Comparison of ENCODE assay signal across 34 mouse cellular contexts in genomic region chr15:11927742-11928141, GRCm38 (mm10). TPM values are rescaled to one million over a fixed set of nuclear protein-coding genes. Genes with fewer than 3 reads are reported as not detected.
"Had no signal": no experiment of that assay in that cellular context is flagged by ENCODE, and none has a peak within 500 bp of the region (broad histone marks: within the 10 kb centered on the region; RNA-seq: fewer than 3 reads in every experiment).

No protein-coding gene starts in this region.

- ATAC-seq: hindbrain, embryonic 16.5 days; hindbrain, postnatal 0 days; inflammation-experienced regulatory T-cells, adult 6 months; intestine, embryonic 15.5 days; intestine, embryonic 16.5 days had no signal

- H3K9ac ChIP-seq: heart, embryonic 12.5 days; heart, embryonic 13.5 days; heart, embryonic 15.5 days; hindbrain, embryonic 12.5 days; hindbrain, embryonic 13.5 days; hindbrain, embryonic 14.5 days; hindbrain, embryonic 15.5 days; intestine, embryonic 15.5 days; kidney, embryonic 15.5 days had no signal

- H3K27ac ChIP-seq: heart, embryonic 13.5 days; heart, embryonic 15.5 days; hindbrain, embryonic 10.5 days; hindbrain, embryonic 12.5 days; hindbrain, embryonic 13.5 days; hindbrain, embryonic 14.5 days; hindbrain, embryonic 15.5 days; hindbrain, postnatal 0 days; intestine, embryonic 15.5 days; kidney, embryonic 15.5 days; kidney, postnatal 0 days; layer of hippocampus, adult 2 months; left cerebral cortex, adult 2 months had no signal

- DNase-seq: heart, postnatal 10 days; heart, postnatal 14 days; heart, postnatal 36 days; heart, postnatal 4 days; kidney, adult 11 months; kidney, adult 18-20 months; kidney, adult 2 months; kidney, adult 8-10 months; kidney, adult 9 months; kidney, postnatal 10 days; kidney, postnatal 14 days; kidney, postnatal 25 days; kidney, postnatal 36 days; kidney, postnatal 4 days; layer of hippocampus, adult 9-11 months; layer of hippocampus, postnatal 36 days had no signal

- H3K36me3 ChIP-seq: heart, embryonic 12.5 days; heart, embryonic 13.5 days; heart, embryonic 15.5 days; hindbrain, embryonic 10.5 days; hindbrain, embryonic 12.5 days; hindbrain, embryonic 13.5 days; hindbrain, embryonic 15.5 days; intestine, embryonic 15.5 days; kidney, embryonic 15.5 days had no signal

- H3K4me2 ChIP-seq: heart, embryonic 12.5 days; heart, embryonic 13.5 days; heart, embryonic 15.5 days; hindbrain, embryonic 12.5 days; hindbrain, embryonic 13.5 days; hindbrain, embryonic 14.5 days; hindbrain, embryonic 15.5 days; intestine, embryonic 15.5 days; kidney, embryonic 15.5 days had no signal

- H3K4me1 ChIP-seq: heart, embryonic 12.5 days; heart, embryonic 13.5 days; heart, embryonic 15.5 days; hindbrain, embryonic 10.5 days; hindbrain, embryonic 12.5 days; hindbrain, embryonic 13.5 days; hindbrain, embryonic 15.5 days; intestine, embryonic 15.5 days; kidney, embryonic 15.5 days had no signal

- H3K4me3 ChIP-seq: heart, embryonic 12.5 days; heart, embryonic 13.5 days; heart, embryonic 15.5 days; hindbrain, embryonic 10.5 days; hindbrain, embryonic 12.5 days; hindbrain, embryonic 13.5 days; hindbrain, embryonic 15.5 days; intestine, embryonic 15.5 days; kidney, embryonic 15.5 days; layer of hippocampus, adult 2 months; left cerebral cortex, adult 2 months had no signal

- H3K27me3 ChIP-seq: heart, embryonic 12.5 days; heart, embryonic 13.5 days; heart, embryonic 15.5 days; hindbrain, embryonic 12.5 days; hindbrain, embryonic 13.5 days; hindbrain, embryonic 15.5 days; intestine, embryonic 15.5 days; kidney, embryonic 15.5 days had no signal

- H3K9me3 ChIP-seq: heart, embryonic 13.5 days; heart, embryonic 15.5 days; hindbrain, embryonic 10.5 days; hindbrain, embryonic 12.5 days; hindbrain, embryonic 13.5 days; hindbrain, embryonic 15.5 days; intestine, embryonic 15.5 days; kidney, embryonic 15.5 days had no signal

RNA-seq across cellular contexts. Expression of gene Npr3, which starts 20.7 kb away (rescaled TPM):
- total RNA-seq: hematopoietic stem cell, adult 5-6 weeks had no signal
- polyA plus RNA-seq: inflammation-experienced regulatory T-cells, adult 6 months had no signal
